Mouse (Mus musculus): ENCODE results near the gene Tpd52l2.

GRCm38 (mm10) chr2:181455899-181456298 lies 41.0 kb upstream of the Tpd52l2 start:
- TF ChIP-seq CTCF (IDR thresholded peaks at IDR 0.05; ENCODE audit: low read depth) (no peak), EP300 (IDR thresholded peaks at IDR 0.05; ENCODE audit: low read depth) (no peak)

Data from heart, postnatal 0 days (tissue).